Mouse (Mus musculus) heart, postnatal 0 days (tissue): ENCODE data around the gene Gas6. TPM values are rescaled to one million over a fixed set of nuclear protein-coding genes. Genes with fewer than 3 reads are reported as not detected.

Experiments used
- ATAC-seq: fragments of 200-750 bp; cut with Nextera tagmentation; 2 replicates; pipeline ENCODE4 v1.8.0; 2017; ENCODE audit warnings: low read depth, moderate number of reproducible peaks, moderate library complexity; ENCODE audit not compliant: insufficient read depth
- DNase-seq: peaks from one replicate; pipeline ENCODE4 v3.0.0-alpha.2; 2016; ENCODE audit warnings: low spot score
- H3K27ac ChIP-seq: fragments of 300-500 bp; sonication (generic); 2 replicates; pipeline ENCODE4 v1.5.1; 2014; ENCODE audit warnings: low read depth, mild to moderate bottlenecking
- H3K27me3 ChIP-seq: fragments of 300-500 bp; sonication (generic); 2 replicates; pipeline ENCODE4 v1.6.1; 2014; ENCODE audit warnings: low read length, mixed read lengths; ENCODE audit not compliant: control insufficient read depth, insufficient read depth
- H3K36me3 ChIP-seq: fragments of 300-500 bp; sonication (generic); replicated peaks from 2 replicates; pipeline ENCODE4 v1.6.1; 2014; ENCODE audit warnings: low read length, mixed read lengths; ENCODE audit not compliant: control insufficient read depth, insufficient read depth
- H3K4me1 ChIP-seq: fragments of 300-500 bp; sonication (generic); 2 replicates; pipeline ENCODE4 v1.6.1; 2014; ENCODE audit warnings: antibody characterized with exemption; ENCODE audit not compliant: control insufficient read depth, insufficient read depth
- H3K4me2 ChIP-seq: fragments of 300-500 bp; sonication (generic); 2 replicates; pipeline ENCODE4 v1.6.1; 2014; ENCODE audit warnings: low read depth, mild to moderate bottlenecking, low read length, moderate library complexity
- H3K4me3 ChIP-seq: fragments of 300-500 bp; sonication (generic); 2 replicates; pipeline ENCODE4 v1.5.1; 2014; ENCODE audit warnings: low read depth, low read length
- H3K9ac ChIP-seq: fragments of 300-500 bp; sonication (generic); replicated peaks from 2 replicates; pipeline ENCODE4 v1.6.1; 2014; ENCODE audit warnings: low read depth, low read length, mixed read lengths
- H3K9me3 ChIP-seq: fragments of 300-500 bp; sonication (generic); replicated peaks from 2 replicates; pipeline ENCODE4 v1.6.1; 2016; ENCODE audit warnings: low read length; ENCODE audit not compliant: control insufficient read depth
- CTCF ChIP-seq: IDR thresholded peaks from 2 replicates; pipeline ENCODE4 v1.5.1; 2016; ENCODE audit warnings: antibody characterized with exemption, control low read depth, low read depth
- EP300 ChIP-seq: IDR thresholded peaks from 2 replicates; pipeline ENCODE4 v1.6.1; 2016; ENCODE audit warnings: antibody characterized with exemption, low read depth
- WGBS: fragments of 180-500 bp; shearing (Covaris S2); extraction: QIAGEN DNeasy Blood & Tissue Kit; methylation state at CpG from one replicate; pipeline ENCODE4 v1.1.7; 2014; 5-methylcytosine and 5-hydroxymethylcytosine counted together
- polyA plus RNA-seq: library from polyadenylated mRNA; unstranded; fragments of >200 nt; fragmentation: Nextera tagmentation; extraction: Ambion mirVana; gene quantifications from 2 replicates; pipeline ENCODE4 v1.2.1, GENCODE M21; 2015
- total RNA-seq: library from RNA; depleted of rRNA; stranded (reverse); fragments of >200 nt; gene quantifications from 2 replicates; pipeline ENCODE4 v1.2.3, GENCODE M21; 2014; ENCODE audit warnings: low replicate concordance

Gene Gas6
- total and polyA plus RNA-seq, 2 experiments from 2014 or later = 179 to 275 TPM

DNA sequence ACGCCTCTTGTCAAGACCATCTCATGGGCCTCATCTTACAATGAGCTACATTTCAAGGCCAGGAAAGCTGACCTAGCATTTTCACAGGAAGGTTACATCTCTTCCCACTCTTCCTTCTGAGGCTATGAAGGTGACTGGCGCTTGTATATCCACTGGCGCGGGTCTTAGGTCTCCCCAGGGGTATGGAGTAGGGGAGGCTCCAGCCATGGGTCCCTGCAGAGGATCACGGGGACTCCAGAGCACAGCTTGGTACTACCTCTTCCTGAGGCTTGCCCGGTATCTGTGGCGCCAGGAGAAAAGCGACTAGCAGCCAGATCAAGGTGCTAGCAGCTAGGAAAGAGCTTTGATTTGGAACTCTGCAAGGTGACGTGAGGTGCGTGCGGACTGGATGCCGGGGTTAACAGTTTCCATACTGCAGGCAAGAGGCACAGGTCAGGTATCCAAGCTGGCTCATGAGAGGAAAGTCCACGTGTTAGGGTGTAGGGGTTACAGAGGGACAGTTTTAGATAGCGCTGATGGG, 2.7 kb downstream of the Gas6 start:
- 65% methylated on average over 14 of the region's 14 CpGs for WGBS
- ATAC-seq (no peak), DNase-seq (no peak)
- Histone ChIP-seq H3K27me3 (no peaks in the 10 kb centered on the region), H3K27ac (peak overlapping the region; percentile 95), H3K9me3 (no peaks in the 10 kb centered on the region), H3K9ac (0 out of 2 replicates have a peak overlapping the region, but pooled peaks have one; percentile 14), H3K4me2 (peak overlapping the region; percentile 70), H3K4me3 (no peak overlapping the region), H3K4me1 (peaks cover 49% of the 10 kb centered on the region), H3K36me3 (0 out of 2 replicates have a peak, but pooled peaks cover 4% of the 10 kb centered on the region)
- TF ChIP-seq EP300 (no peak), CTCF (peak; percentile 1; the same call in 1 of the 2 replicates)

DNA sequence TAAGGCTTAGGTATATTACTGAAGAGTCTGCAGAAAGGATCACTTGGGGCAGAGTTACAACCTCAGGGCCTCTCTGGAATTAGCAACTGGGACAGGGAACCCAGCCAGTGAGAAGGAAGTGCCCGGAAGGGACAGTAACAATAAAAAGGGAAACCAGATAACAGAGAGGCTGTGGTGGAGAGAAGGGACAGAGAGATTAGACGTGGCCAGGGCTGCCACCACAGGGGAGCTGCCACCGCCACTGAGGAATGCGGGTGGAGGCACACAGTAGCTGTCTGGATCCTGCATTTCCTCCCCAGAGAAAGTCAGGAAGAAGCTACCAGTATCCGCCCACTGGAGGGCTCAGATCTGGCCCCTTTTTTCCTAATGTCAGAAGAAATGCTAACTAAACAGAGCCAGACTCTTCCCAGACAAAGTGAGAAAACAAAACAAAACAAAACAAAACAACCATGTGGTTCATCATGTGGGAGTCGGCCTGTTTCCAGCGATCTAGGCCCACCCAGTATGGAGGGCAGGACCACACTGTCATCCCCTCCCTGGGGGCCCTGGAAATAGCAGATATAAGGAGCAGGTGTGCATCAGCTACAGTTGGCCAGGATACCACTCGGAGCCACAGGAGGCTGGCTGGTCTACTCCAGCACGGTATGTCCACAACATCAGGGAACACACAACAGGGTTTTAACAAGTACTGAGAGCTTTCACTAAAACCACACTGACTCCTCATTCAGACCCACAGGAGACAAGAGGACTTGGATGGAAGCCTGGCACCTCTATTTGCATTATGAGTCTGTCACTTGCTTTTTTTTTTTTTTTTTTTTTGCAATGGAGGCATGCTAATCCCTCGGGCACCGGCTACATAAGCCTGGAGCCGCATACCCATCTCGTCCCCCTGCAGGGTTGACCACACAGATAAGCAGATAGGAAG, 4.0 kb downstream of the Gas6 start:
- H3K4me2 ChIP-seq = peak overlapping the region; percentile 36
- DNase-seq (peak; percentile 34), ATAC-seq (no peak)
- H3K36me3 ChIP-seq = peaks cover 8% of the 10 kb centered on the region; the same call in 1 of the 2 replicates
- no peaks in the 10 kb centered on the region for H3K27me3 ChIP-seq
- H3K4me3 ChIP-seq = no peak overlapping the region
- H3K9me3 ChIP-seq = no peaks in the 10 kb centered on the region
- WGBS = 17% methylated on average over 13 of the region's 13 CpGs
- H3K27ac ChIP-seq = peak overlapping the region; percentile 53
- peaks cover 57% of the 10 kb centered on the region for H3K4me1 ChIP-seq
- TF ChIP-seq EP300 = no peak
- TF ChIP-seq CTCF = no peak
- 0 out of 2 replicates have a peak overlapping the region, but pooled peaks have one; percentile 15 for H3K9ac ChIP-seq

DNA sequence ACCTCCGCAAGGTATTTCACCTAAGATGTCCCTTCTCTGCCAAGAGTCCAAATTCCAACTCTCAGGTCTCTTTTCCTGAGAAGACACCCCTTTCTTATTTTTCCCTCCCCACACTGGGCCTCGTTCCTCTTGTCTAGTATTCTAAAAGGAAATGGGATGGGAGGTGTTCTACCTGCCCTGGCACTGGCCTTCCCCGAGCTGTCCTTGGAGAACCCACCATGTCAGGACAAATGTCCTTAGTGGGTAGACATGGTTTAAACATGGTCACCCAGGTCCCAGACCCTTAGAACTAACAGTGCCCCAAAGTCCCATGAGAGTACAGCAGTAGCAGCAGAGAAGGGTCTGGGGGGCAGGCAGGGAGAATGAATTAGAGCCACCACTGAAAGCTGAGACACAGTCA, 4.9 kb downstream of the Gas6 start:
- ATAC-seq (no peak), DNase-seq (no peak)
- TF ChIP-seq CTCF = no peak
- no peak for TF ChIP-seq EP300
- Histone ChIP-seq H3K27ac (peak overlapping the region; percentile 53; the same call in 1 of the 2 replicates), H3K27me3 (no peaks in the 10 kb centered on the region), H3K9me3 (no peaks in the 10 kb centered on the region), H3K4me1 (peaks cover 57% of the 10 kb centered on the region), H3K9ac (no peak overlapping the region), H3K4me3 (no peak overlapping the region), H3K36me3 (peaks cover 17% of the 10 kb centered on the region), H3K4me2 (peak overlapping the region; percentile 36; the same call in 1 of the 2 replicates)
- WGBS = 65% methylated on average over 3 of the region's 3 CpGs

DNA sequence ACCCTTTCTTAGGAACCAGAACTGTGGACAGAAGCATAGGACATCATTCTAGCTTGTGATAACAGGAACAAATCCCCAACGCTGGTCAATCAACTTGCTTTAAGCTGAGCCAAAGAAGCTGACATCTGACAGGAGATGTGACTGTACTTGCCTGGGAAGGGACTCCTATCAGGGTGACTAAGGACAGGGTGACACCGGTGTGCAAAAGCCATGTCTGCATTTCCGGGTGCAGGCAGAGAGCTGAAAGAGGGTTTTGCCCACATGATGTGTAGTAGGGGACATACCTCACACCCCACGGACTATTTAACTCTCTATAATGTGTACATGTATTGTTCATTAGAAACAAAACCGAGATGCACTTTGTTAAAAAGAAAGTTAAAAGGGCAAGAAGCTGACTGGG, 11.1 kb downstream of the Gas6 start:
- H3K9me3 ChIP-seq = no peaks in the 10 kb centered on the region
- H3K4me3 ChIP-seq = no peak overlapping the region
- H3K9ac ChIP-seq = no peak overlapping the region
- H3K36me3 ChIP-seq = peaks cover 64% of the 10 kb centered on the region
- H3K27me3 ChIP-seq = no peaks in the 10 kb centered on the region
- DNase-seq (no peak), ATAC-seq (no peak)
- no peak overlapping the region for H3K4me2 ChIP-seq
- H3K27ac ChIP-seq = no peak overlapping the region
- H3K4me1 ChIP-seq = peaks cover 37% of the 10 kb centered on the region
- no peak for TF ChIP-seq CTCF
- TF ChIP-seq EP300 = no peak
- WGBS = 76% methylated on average over 5 of the region's 5 CpGs

DNA sequence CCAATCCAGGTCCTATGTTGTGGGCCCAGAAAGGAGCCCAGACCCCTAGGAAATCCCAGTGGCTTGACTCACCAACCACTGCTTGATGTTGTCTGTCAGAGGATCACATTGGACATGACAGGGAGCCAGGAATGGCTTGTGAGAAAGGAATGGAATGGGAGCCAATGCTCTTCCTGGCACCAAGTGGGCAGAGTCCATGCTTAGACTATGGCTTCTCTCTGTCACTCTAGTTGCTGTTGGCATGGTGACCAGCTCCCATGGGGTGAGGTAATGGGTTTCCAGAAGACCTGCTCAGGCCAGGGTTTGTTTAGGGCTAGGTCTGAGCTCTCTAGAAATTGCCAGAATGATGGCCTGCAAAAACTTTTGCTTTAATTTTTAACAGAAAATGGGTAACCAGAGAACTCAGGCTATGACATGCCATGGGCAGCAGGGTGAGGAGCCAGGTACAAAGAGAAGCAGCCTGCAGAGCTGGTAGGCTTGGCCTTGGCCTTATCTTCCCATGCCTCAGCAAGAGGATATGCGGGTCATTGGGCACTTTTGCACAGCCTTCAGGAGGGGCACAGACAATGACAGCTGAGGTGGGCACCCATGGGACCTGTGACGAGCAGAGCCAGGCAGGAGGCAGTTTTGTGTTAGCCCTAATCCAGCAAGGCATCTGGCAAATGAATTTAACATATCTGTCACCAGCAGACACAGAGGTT, 12.0 kb downstream of the Gas6 start:
- no peak overlapping the region for H3K9ac ChIP-seq
- no peak overlapping the region for H3K4me3 ChIP-seq
- no peak for ATAC-seq
- no peaks in the 10 kb centered on the region for H3K27me3 ChIP-seq
- 69% methylated on average over 2 of the region's 2 CpGs for WGBS
- DNase-seq = no peak
- TF ChIP-seq EP300 (no peak), CTCF (no peak)
- H3K36me3 ChIP-seq = peaks cover 72% of the 10 kb centered on the region
- H3K27ac ChIP-seq = no peak overlapping the region
- no peaks in the 10 kb centered on the region for H3K9me3 ChIP-seq
- no peak overlapping the region for H3K4me2 ChIP-seq
- H3K4me1 ChIP-seq = peaks cover 34% of the 10 kb centered on the region
